Mouse (Mus musculus) stomach, postnatal 0 days (tissue): ENCODE data around the gene Creld1.

Experiments
- CTCF ChIP-seq: IDR thresholded peaks from 2 replicates; pipeline ENCODE4 v1.5.1; 2016; ENCODE audit warnings: antibody characterized with exemption, low read depth, mild to moderate bottlenecking, moderate library complexity
- EP300 ChIP-seq: optimal IDR thresholded peaks from 2 replicates; pipeline ENCODE3; 2016; ENCODE audit warnings: antibody characterized with exemption

- TF ChIP-seq CTCF: no peak
- no peak for TF ChIP-seq EP300
Measured at GRCm38 (mm10) chr6:113499346-113499745, 16.2 kb downstream of the Creld1 start.
